Mouse (Mus musculus) ZHBTc4 (cell line): ENCODE measurements around the gene Ift122.

Experiments used
- DNase-seq: peaks from one replicate; pipeline ENCODE4 v3.0.0-alpha.2; 2011; ENCODE audit warnings: low read depth, low spot score

Ift122 gene

GRCm38 (mm10) chr6:115926416-115926815, 73.1 kb downstream of the Ift122 start:
- no peak for DNase-seq

GRCm38 (mm10) chr6:115927292-115928242, 74.3 kb downstream of the Ift122 start:
- DNase-seq = no peak

- no peak for DNase-seq
Measured at GRCm38 (mm10) chr6:115930018-115930417, 76.7 kb downstream of the Ift122 start.

GRCm38 (mm10) chr6:115931639-115932038, 78.4 kb downstream of the Ift122 start, which contains the start of gene Rho:
Rho (plus strand) TSS chr6:115931748.
- no peak for DNase-seq

- DNase-seq = no peak
Measured at GRCm38 (mm10) chr6:115932391-115932790, 79.1 kb downstream of the Ift122 start.

GRCm38 (mm10) chr6:115935544-115935943, 82.3 kb downstream of the Ift122 start:
- DNase-seq = no peak

- no peak for DNase-seq
Measured at GRCm38 (mm10) chr6:115938011-115938410, 84.7 kb downstream of the Ift122 start.

GRCm38 (mm10) chr6:115938798-115939197, 85.5 kb downstream of the Ift122 start:
- DNase-seq = no peak

GRCm38 (mm10) chr6:115940603-115941002, 87.3 kb downstream of the Ift122 start:
- DNase-seq = no peak

GRCm38 (mm10) chr6:115941128-115941527, 87.9 kb downstream of the Ift122 start:
- no peak for DNase-seq

GRCm38 (mm10) chr6:115943498-115944427, 90.5 kb downstream of the Ift122 start:
- no peak for DNase-seq

GRCm38 (mm10) chr6:115944638-115945037, 91.4 kb downstream of the Ift122 start, which contains the start of gene H1foo:
H1foo (plus strand) TSS chr6:115944938.
- DNase-seq = no peak

GRCm38 (mm10) chr6:115945633-115946032, 92.4 kb downstream of the Ift122 start:
- no peak for DNase-seq

- DNase-seq = no peak
Measured at GRCm38 (mm10) chr6:115946389-115946788, 93.1 kb downstream of the Ift122 start.

GRCm38 (mm10) chr6:115954506-115955074, 101.3 kb downstream of the Ift122 start:
- DNase-seq = no peak

GRCm38 (mm10) chr6:115955169-115955568, 101.9 kb downstream of the Ift122 start:
- DNase-seq = no peak

- DNase-seq = no peak
Measured at GRCm38 (mm10) chr6:115955664-115956063, 102.4 kb downstream of the Ift122 start.

GRCm38 (mm10) chr6:115956418-115956921, 103.2 kb downstream of the Ift122 start:
- DNase-seq = no peak

- no peak for DNase-seq
Measured at GRCm38 (mm10) chr6:115956922-115957601, 103.8 kb downstream of the Ift122 start.

- no peak for DNase-seq
Measured at GRCm38 (mm10) chr6:115957681-115958080, 104.4 kb downstream of the Ift122 start.

GRCm38 (mm10) chr6:115958445-115958844, 105.2 kb downstream of the Ift122 start:
- DNase-seq = no peak
